Mouse (Mus musculus) spleen, postnatal 14 days (tissue): ENCODE measurements around the gene 4930524B15Rik.
"Not testable (repeated sequence)": the region's sequence is repeated elsewhere in the genome, so short reads cannot be mapped to it uniquely, and the experiment has no call there.

Source experiments
- DNase-seq, 2 experiments: peaks; one replicate each; pipeline ENCODE4 v3.0.0; 2021 to 2022; ENCODE audit warnings: low spot score in 2 of 2

4930524B15Rik gene

GRCm38 (mm10) chr11:31965256-31966134, at the start of gene 4930524B15Rik:
Gene 4930524B15Rik (plus strand): TSS chr11:31965592.
- no peak for DNase-seq

GRCm38 (mm10) chr11:31917769-31918168, 47.6 kb upstream of the 4930524B15Rik start:
- DNase-seq: no peak

- no peak for DNase-seq
These were observed 35.3 kb upstream of the 4930524B15Rik start for GRCm38 (mm10) chr11:31930051-31930450.

DNA sequence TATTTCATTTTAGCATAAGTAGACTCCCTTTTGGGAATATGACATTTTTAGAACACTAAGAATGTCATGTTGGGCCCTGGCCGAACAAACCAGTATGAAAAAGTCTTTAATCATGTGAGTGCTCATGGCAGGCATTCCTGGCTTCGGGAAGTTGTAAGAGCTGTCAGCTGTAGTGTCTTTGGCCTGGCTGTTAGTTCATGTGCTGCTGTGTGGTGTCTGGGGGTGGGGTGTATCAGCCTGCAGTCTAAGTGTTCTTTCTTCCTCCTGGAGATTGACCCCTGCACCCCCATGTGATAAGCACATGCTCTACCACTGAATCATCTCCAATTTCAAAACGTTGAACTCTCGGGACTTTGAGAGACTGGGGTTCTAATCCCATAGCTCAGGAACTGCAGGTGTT, 29.7 kb upstream of the 4930524B15Rik start:
- no peak for DNase-seq

DNA sequence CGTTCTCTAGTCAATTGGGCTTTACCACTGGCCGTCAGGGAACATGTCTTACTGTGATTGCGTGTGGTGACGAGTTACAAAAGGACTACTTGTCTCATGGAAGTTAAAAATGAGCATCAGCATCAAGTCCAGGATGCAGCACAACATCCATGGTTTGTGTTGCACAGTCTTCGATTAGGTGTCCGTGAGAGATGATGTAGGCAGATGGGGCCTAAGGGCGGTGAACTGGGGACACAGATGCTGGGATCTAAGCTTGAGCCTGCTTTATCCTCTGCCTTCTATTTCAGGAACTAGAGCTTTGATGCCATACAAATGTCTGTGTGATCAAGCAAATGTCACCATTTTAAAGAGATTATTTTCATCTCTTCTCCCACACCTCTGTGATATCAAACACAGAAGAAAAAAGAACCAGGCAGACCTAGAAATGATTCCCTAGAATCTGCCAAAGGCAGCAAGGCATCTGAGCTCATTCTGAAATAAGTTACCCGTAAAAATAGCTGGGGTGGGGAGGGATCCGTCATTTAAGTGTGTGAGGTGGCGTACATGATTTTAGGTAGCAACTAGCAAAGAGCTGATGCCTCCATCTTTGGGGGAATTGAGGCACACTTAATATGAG, 28.4 kb upstream of the 4930524B15Rik start:
- DNase-seq: no peak

- no peak for DNase-seq
These were observed 24.3 kb upstream of the 4930524B15Rik start for GRCm38 (mm10) chr11:31940898-31941639.

GRCm38 (mm10) chr11:31941640-31942638, 23.5 kb upstream of the 4930524B15Rik start:
- DNase-seq: no peak

GRCm38 (mm10) chr11:31945471-31945870, 19.9 kb upstream of the 4930524B15Rik start:
- DNase-seq: no peak

GRCm38 (mm10) chr11:31948462-31949330, 16.7 kb upstream of the 4930524B15Rik start:
- no peak for DNase-seq

GRCm38 (mm10) chr11:31949331-31949785, 16.0 kb upstream of the 4930524B15Rik start:
- peak in 1 of 2 experiments; percentile 65 for DNase-seq

DNA sequence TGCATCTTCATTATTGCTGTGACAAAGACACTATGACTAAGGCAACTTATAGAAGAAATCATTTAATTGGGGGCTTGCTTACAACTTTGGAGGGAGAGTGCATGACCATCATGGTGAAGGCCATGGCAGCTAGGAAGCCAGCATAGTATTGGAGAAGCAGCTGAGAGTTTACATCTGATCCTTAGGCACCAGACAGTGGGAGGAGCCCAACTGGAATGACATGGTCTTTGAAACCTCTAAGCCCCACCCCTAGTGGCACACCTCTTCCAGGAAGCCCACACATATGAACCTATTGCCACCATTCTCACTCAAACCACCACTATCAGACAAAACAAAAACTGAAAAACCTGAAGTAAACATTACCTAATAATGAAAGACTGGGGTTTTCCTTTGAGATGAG, 5.3 kb upstream of the 4930524B15Rik start:
- no peak for DNase-seq

- no peak for DNase-seq
These were observed 1.4 kb upstream of the 4930524B15Rik start for GRCm38 (mm10) chr11:31963993-31964392.

GRCm38 (mm10) chr11:31974132-31974531, 8.7 kb downstream of the 4930524B15Rik start:
- no peak for DNase-seq

DNA sequence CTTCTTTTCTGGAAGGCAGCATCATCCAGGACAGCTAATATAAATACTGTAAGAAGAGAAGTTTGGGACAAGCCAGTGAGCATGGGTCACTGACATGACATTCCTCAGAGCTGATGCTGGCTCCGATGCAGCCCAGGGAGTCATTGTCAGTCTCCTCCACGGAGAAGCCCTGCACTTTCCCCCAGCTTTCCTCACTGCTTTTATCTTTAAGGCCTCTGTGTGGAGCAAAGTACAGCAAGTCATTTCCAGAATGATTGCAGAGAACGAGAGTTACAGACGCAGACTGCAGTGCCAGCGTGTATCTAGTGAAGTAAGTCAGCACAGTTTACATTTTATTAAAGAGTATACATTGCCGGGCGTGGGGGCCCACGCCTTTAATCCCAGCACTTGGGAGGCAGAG, 9.4 kb downstream of the 4930524B15Rik start:
- DNase-seq: no peak

DNA sequence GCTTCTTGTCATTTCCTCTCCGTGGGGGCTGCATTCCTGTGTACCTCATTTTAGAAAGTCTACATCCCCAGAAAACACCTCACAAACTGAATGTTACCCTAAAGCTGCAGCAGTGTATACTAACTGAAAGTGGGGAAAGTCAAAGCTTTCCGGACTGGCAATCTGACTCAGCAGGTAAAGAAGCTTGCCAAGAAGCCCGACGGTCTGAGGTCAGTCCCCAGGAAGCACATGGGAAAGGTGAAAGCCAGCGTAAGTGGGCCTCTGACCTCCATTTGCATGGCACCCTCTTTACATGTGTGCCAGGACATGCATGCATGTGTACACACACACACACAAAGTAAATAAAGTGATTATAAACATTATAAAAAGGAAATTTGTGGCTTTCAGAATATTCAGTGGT, 10.3 kb downstream of the 4930524B15Rik start:
- no peak for DNase-seq

- DNase-seq: no peak
These were observed 10.7 kb downstream of the 4930524B15Rik start for GRCm38 (mm10) chr11:31976137-31976536.

DNA sequence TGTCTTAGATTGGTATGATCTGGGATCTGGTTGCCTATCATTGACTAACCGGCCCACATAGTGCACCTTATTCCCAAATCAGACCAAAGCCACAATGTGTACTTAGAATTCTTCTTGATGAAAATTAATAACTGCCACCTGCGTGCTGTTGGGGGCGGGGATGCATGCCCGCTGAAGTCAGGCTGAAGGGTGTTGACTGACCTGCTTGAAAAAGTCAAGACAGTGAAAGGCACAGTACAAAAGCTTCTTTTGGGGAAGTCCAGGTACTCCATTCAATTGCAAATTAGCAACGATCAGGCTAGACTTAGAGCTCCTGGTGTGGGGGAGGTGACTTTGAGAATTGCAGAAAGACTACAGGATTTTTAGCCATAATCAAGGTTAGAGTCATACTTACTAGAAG, 14.7 kb downstream of the 4930524B15Rik start:
- not testable (repeated sequence) for DNase-seq

GRCm38 (mm10) chr11:31981830-31982229, 16.4 kb downstream of the 4930524B15Rik start:
- DNase-seq: no peak

GRCm38 (mm10) chr11:31982247-31982943, 17.0 kb downstream of the 4930524B15Rik start:
- not testable (repeated sequence) for DNase-seq
